Mouse (Mus musculus) stomach, embryonic 14.5 days (tissue): Measurements from ENCODE around the gene Il4ra. TPM values are rescaled to one million over a fixed set of nuclear protein-coding genes. Genes with fewer than 3 reads are reported as not detected.

Source experiments
- polyA plus RNA-seq: library from polyadenylated mRNA; unstranded; fragments of >200 nt; fragmentation: Nextera tagmentation; extraction: Ambion mirVana; gene quantifications from 2 replicates; pipeline ENCODE4 v1.2.1, GENCODE M21; 2014

The Il4ra gene
- polyA plus RNA-seq, 1 experiment from 2014 or later = 6.3 TPM

Other genes starting within 250 kb of the Il4ra start
- 9.9 and 10.2 TPM in 2 replicates for gene Kdm8, start 107.4 kb upstream of the Il4ra start, polyA plus RNA-seq
- gene Nsmce1, start 60.5 kb upstream of the Il4ra start, polyA plus RNA-seq = 133 and 140 TPM in 2 replicates
- 0.46 and 0.49 TPM in 2 replicates for gene Il21r, start 51.3 kb downstream of the Il4ra start, polyA plus RNA-seq
- gene Gtf3c1, start 155.7 kb downstream of the Il4ra start, polyA plus RNA-seq = 37.0 and 37.7 TPM in 2 replicates
- 9.8 and 11.7 TPM in 2 replicates for gene D430042O09Rik, start 155.8 kb downstream of the Il4ra start, polyA plus RNA-seq